Mouse (Mus musculus): ENCODE data around the gene Nectin2. TPM values are rescaled to one million over a fixed set of nuclear protein-coding genes. Genes with fewer than 3 reads are reported as not detected.

Nectin2 gene
- polyA plus RNA-seq, 1 experiment from 2014 or later: 106 TPM

- H3K27ac ChIP-seq (ENCODE audit: low read length): no peak overlapping the region
- H3K9ac ChIP-seq (replicated peaks; ENCODE audit: low read depth, low read length): no peak overlapping the region
- no peaks in the 10 kb centered on the region for H3K27me3 ChIP-seq (ENCODE audit: control insufficient read depth, insufficient read depth, low read length)
- no peak for ATAC-seq (ENCODE audit: insufficient number of reproducible peaks, insufficient read depth, low FRiP score, low read depth)
- WGBS: 58% methylated on average over 1 of the region's 1 CpGs
- H3K4me3 ChIP-seq (ENCODE audit: low read depth, low read length): no peak overlapping the region
- no peak overlapping the region for H3K4me2 ChIP-seq (replicated peaks; ENCODE audit: low read depth, low read length)
- H3K36me3 ChIP-seq (ENCODE audit: control insufficient read depth, insufficient read depth, low read length): no peaks in the 10 kb centered on the region
- no peaks in the 10 kb centered on the region for H3K4me1 ChIP-seq (ENCODE audit: control insufficient read depth, insufficient read depth, low read length)
- no peaks in the 10 kb centered on the region for H3K9me3 ChIP-seq (ENCODE audit: control insufficient read depth, low read depth, low read length)
Measured at GRCm38 (mm10) chr7:19676662-19677061, 73.6 kb downstream of the Nectin2 start.

- H3K36me3 ChIP-seq (ENCODE audit: control insufficient read depth, insufficient read depth, low read length): no peaks in the 10 kb centered on the region
- no peak overlapping the region for H3K4me2 ChIP-seq (replicated peaks; ENCODE audit: low read depth, low read length)
- no peak overlapping the region for H3K27ac ChIP-seq (ENCODE audit: low read length)
- no peaks in the 10 kb centered on the region for H3K4me1 ChIP-seq (ENCODE audit: control insufficient read depth, insufficient read depth, low read length)
- no peak overlapping the region for H3K4me3 ChIP-seq (ENCODE audit: low read depth, low read length)
- no peak for ATAC-seq (ENCODE audit: insufficient number of reproducible peaks, insufficient read depth, low FRiP score, low read depth)
- 78% methylated on average over 10 of the region's 10 CpGs for WGBS
- no peaks in the 10 kb centered on the region for H3K27me3 ChIP-seq (ENCODE audit: control insufficient read depth, insufficient read depth, low read length)
- no peaks in the 10 kb centered on the region for H3K9me3 ChIP-seq (ENCODE audit: control insufficient read depth, low read depth, low read length)
- no peak overlapping the region for H3K9ac ChIP-seq (replicated peaks; ENCODE audit: low read depth, low read length)
Measured at GRCm38 (mm10) chr7:19675824-19676223, 74.5 kb downstream of the Nectin2 start.

GRCm38 (mm10) chr7:19673083-19673699 lies 77.1 kb downstream of the Nectin2 start:
- Histone ChIP-seq H3K9me3 (ENCODE audit: control insufficient read depth, low read depth, low read length) (no peaks in the 10 kb centered on the region), H3K4me3 (ENCODE audit: low read depth, low read length) (no peak overlapping the region), H3K9ac (replicated peaks; ENCODE audit: low read depth, low read length) (no peak overlapping the region), H3K4me1 (ENCODE audit: control insufficient read depth, insufficient read depth, low read length) (peaks cover 4% of the 10 kb centered on the region; the same call in 1 of the 2 replicates), H3K4me2 (replicated peaks; ENCODE audit: low read depth, low read length) (no peak overlapping the region), H3K27me3 (ENCODE audit: control insufficient read depth, insufficient read depth, low read length) (no peaks in the 10 kb centered on the region), H3K36me3 (ENCODE audit: control insufficient read depth, insufficient read depth, low read length) (no peaks in the 10 kb centered on the region), H3K27ac (ENCODE audit: low read length) (no peak overlapping the region)
- WGBS: 67% methylated on average over 14 of the region's 14 CpGs
- ATAC-seq (ENCODE audit: insufficient number of reproducible peaks, insufficient read depth, low FRiP score, low read depth): no peak

GRCm38 (mm10) chr7:19671511-19671910 lies 78.8 kb downstream of the Nectin2 start:
- Histone ChIP-seq H3K36me3 (ENCODE audit: control insufficient read depth, insufficient read depth, low read length) (no peaks in the 10 kb centered on the region), H3K9ac (replicated peaks; ENCODE audit: low read depth, low read length) (no peak overlapping the region), H3K4me2 (replicated peaks; ENCODE audit: low read depth, low read length) (no peak overlapping the region), H3K27ac (ENCODE audit: low read length) (no peak overlapping the region), H3K4me3 (ENCODE audit: low read depth, low read length) (no peak overlapping the region), H3K9me3 (ENCODE audit: control insufficient read depth, low read depth, low read length) (no peaks in the 10 kb centered on the region), H3K4me1 (ENCODE audit: control insufficient read depth, insufficient read depth, low read length) (peaks cover 4% of the 10 kb centered on the region; the same call in 1 of the 2 replicates), H3K27me3 (ENCODE audit: control insufficient read depth, insufficient read depth, low read length) (no peaks in the 10 kb centered on the region)
- no peak for ATAC-seq (ENCODE audit: insufficient number of reproducible peaks, insufficient read depth, low FRiP score, low read depth)
- 65% methylated on average over 10 of the region's 10 CpGs for WGBS

GRCm38 (mm10) chr7:19668947-19669721 lies 81.1 kb downstream of the Nectin2 start:
- ATAC-seq (ENCODE audit: insufficient number of reproducible peaks, insufficient read depth, low FRiP score, low read depth): peak; percentile 73
- no peak overlapping the region for H3K4me3 ChIP-seq (ENCODE audit: low read depth, low read length)
- no peak overlapping the region for H3K9ac ChIP-seq (replicated peaks; ENCODE audit: low read depth, low read length)
- WGBS: 4% methylated on average over 10 of the region's 10 CpGs
- no peaks in the 10 kb centered on the region for H3K9me3 ChIP-seq (ENCODE audit: control insufficient read depth, low read depth, low read length)
- H3K4me1 ChIP-seq (ENCODE audit: control insufficient read depth, insufficient read depth, low read length): peaks cover 9% of the 10 kb centered on the region
- peak overlapping the region; percentile 8 for H3K4me2 ChIP-seq (replicated peaks; ENCODE audit: low read depth, low read length)
- H3K27ac ChIP-seq (ENCODE audit: low read length): peak overlapping the region; percentile 22; the same call in 1 of the 2 replicates
- no peaks in the 10 kb centered on the region for H3K27me3 ChIP-seq (ENCODE audit: control insufficient read depth, insufficient read depth, low read length)
- no peaks in the 10 kb centered on the region for H3K36me3 ChIP-seq (ENCODE audit: control insufficient read depth, insufficient read depth, low read length)

- no peaks in the 10 kb centered on the region for H3K9me3 ChIP-seq (ENCODE audit: control insufficient read depth, low read depth, low read length)
- no peak overlapping the region for H3K4me3 ChIP-seq (ENCODE audit: low read depth, low read length)
- H3K4me2 ChIP-seq (replicated peaks; ENCODE audit: low read depth, low read length): no peak overlapping the region
- H3K9ac ChIP-seq (replicated peaks; ENCODE audit: low read depth, low read length): no peak overlapping the region
- peaks cover 17% of the 10 kb centered on the region for H3K4me1 ChIP-seq (ENCODE audit: control insufficient read depth, insufficient read depth, low read length)
- no peaks in the 10 kb centered on the region for H3K36me3 ChIP-seq (ENCODE audit: control insufficient read depth, insufficient read depth, low read length)
- H3K27me3 ChIP-seq (ENCODE audit: control insufficient read depth, insufficient read depth, low read length): no peaks in the 10 kb centered on the region
- H3K27ac ChIP-seq (ENCODE audit: low read length): no peak overlapping the region
- 69% methylated on average over 2 of the region's 2 CpGs for WGBS
- ATAC-seq (ENCODE audit: insufficient number of reproducible peaks, insufficient read depth, low FRiP score, low read depth): no peak
Measured at GRCm38 (mm10) chr7:19667434-19667833, 82.8 kb downstream of the Nectin2 start.

GRCm38 (mm10) chr7:19666750-19667149 lies 83.5 kb downstream of the Nectin2 start:
- Histone ChIP-seq H3K27ac (ENCODE audit: low read length) (no peak overlapping the region), H3K4me1 (ENCODE audit: control insufficient read depth, insufficient read depth, low read length) (peaks cover 17% of the 10 kb centered on the region), H3K27me3 (ENCODE audit: control insufficient read depth, insufficient read depth, low read length) (no peaks in the 10 kb centered on the region), H3K4me3 (ENCODE audit: low read depth, low read length) (no peak overlapping the region), H3K36me3 (ENCODE audit: control insufficient read depth, insufficient read depth, low read length) (no peaks in the 10 kb centered on the region), H3K9ac (replicated peaks; ENCODE audit: low read depth, low read length) (no peak overlapping the region), H3K4me2 (replicated peaks; ENCODE audit: low read depth, low read length) (no peak overlapping the region), H3K9me3 (ENCODE audit: control insufficient read depth, low read depth, low read length) (no peaks in the 10 kb centered on the region)
- ATAC-seq (ENCODE audit: insufficient number of reproducible peaks, insufficient read depth, low FRiP score, low read depth): no peak
- 65% methylated on average over 3 of the region's 3 CpGs for WGBS

Measured in stomach, embryonic 14.5 days (tissue).